ENCODE assay signal across 15 mouse cellular contexts in genomic region chr9:45703236-45703635, GRCm38 (mm10).
"Had no signal": no experiment of that assay in that cellular context is flagged by ENCODE, and none has a peak within 500 bp of the region (broad histone marks: within the 10 kb centered on the region; RNA-seq: fewer than 3 reads in every experiment).

No protein-coding gene starts in this region.

- H3K4me3 ChIP-seq: hindbrain, embryonic 15.5 days; limb, embryonic 15.5 days; liver, embryonic 12.5 days; midbrain, embryonic 10.5 days; midbrain, embryonic 15.5 days had no signal

- ATAC-seq: inflammation-experienced regulatory T-cells, adult 6 months; intestine, postnatal 0 days; liver, embryonic 12.5 days; midbrain, embryonic 15.5 days had no signal

- H3K27ac ChIP-seq: hindbrain, embryonic 15.5 days; limb, embryonic 15.5 days; liver, embryonic 12.5 days; midbrain, embryonic 10.5 days; stomach, postnatal 0 days had no signal

- H3K4me2 ChIP-seq: hindbrain, embryonic 15.5 days; limb, embryonic 15.5 days; liver, embryonic 12.5 days; lung, embryonic 14.5 days; midbrain, embryonic 15.5 days had no signal

- H3K4me1 ChIP-seq: limb, embryonic 15.5 days; liver, embryonic 12.5 days; midbrain, embryonic 10.5 days had no signal

- H3K9ac ChIP-seq: hindbrain, embryonic 15.5 days; limb, embryonic 15.5 days; liver, embryonic 12.5 days; lung, embryonic 14.5 days; midbrain, embryonic 15.5 days had no signal

- DNase-seq: kidney, adult 8-10 months; kidney, postnatal 25 days; lung, embryonic 14.5 days; lung, postnatal 10 days; lung, postnatal 4 days; thymus, adult 2 months; thymus, postnatal 25 days had no signal

- H3K27me3 ChIP-seq: hindbrain, embryonic 15.5 days; limb, embryonic 15.5 days; liver, embryonic 12.5 days; midbrain, embryonic 15.5 days had no signal

- H3K36me3 ChIP-seq: hindbrain, embryonic 15.5 days; limb, embryonic 15.5 days; liver, embryonic 12.5 days; midbrain, embryonic 10.5 days; midbrain, embryonic 15.5 days had no signal

- H3K9me3 ChIP-seq: hindbrain, embryonic 15.5 days; limb, embryonic 15.5 days; liver, embryonic 12.5 days; midbrain, embryonic 10.5 days; midbrain, embryonic 15.5 days had no signal
